Mouse (Mus musculus): ENCODE measurements at regions not wholly inside any gene's neighbourhood (a gene's known extent, or its start where the extent isn't known, plus 50 kb on each side); places are given as distances from the start of the nearest gene placed in this dataset.

GRCm38 (mm10) chr9:52289069-52289468, 120.7 kb upstream of the Zc3h12c start:
- no peak for DNase-seq

GRCm38 (mm10) chr9:52287761-52288275, 119.4 kb upstream of the Zc3h12c start:
- no peak for DNase-seq

- no peak for DNase-seq
Observed at GRCm38 (mm10) chr9:52287246-52287651, 118.9 kb upstream of the Zc3h12c start.

- no peak for DNase-seq
Observed at GRCm38 (mm10) chr9:52286104-52286503, 117.7 kb upstream of the Zc3h12c start.

- DNase-seq, result no peak
Observed at GRCm38 (mm10) chr9:52283558-52283957, 115.2 kb upstream of the Zc3h12c start.

GRCm38 (mm10) chr9:52280995-52281394, 112.6 kb upstream of the Zc3h12c start:
- DNase-seq, result no peak

GRCm38 (mm10) chr9:52280556-52280955, 112.2 kb upstream of the Zc3h12c start:
- DNase-seq, result no peak

- no peak for DNase-seq
Observed at GRCm38 (mm10) chr9:52278701-52279023, 110.3 kb upstream of the Zc3h12c start.

- DNase-seq, result no peak
Observed at GRCm38 (mm10) chr9:52277954-52278700, 109.8 kb upstream of the Zc3h12c start.

- DNase-seq, result no peak
Observed at GRCm38 (mm10) chr9:52273994-52274393, 105.6 kb upstream of the Zc3h12c start.

- DNase-seq, result no peak
Observed at GRCm38 (mm10) chr9:52272668-52273067, 104.3 kb upstream of the Zc3h12c start.

- DNase-seq, result no peak
Observed at GRCm38 (mm10) chr9:52271345-52272116, 103.2 kb upstream of the Zc3h12c start.

GRCm38 (mm10) chr9:52261538-52261937, 93.2 kb upstream of the Zc3h12c start:
- no peak for DNase-seq

GRCm38 (mm10) chr9:52259459-52259858, 91.1 kb upstream of the Zc3h12c start:
- DNase-seq, result no peak

- no peak for DNase-seq
Observed at GRCm38 (mm10) chr9:52255692-52256091, 87.3 kb upstream of the Zc3h12c start.

- no peak for DNase-seq
Observed at GRCm38 (mm10) chr9:52254475-52254874, 86.1 kb upstream of the Zc3h12c start.

GRCm38 (mm10) chr9:52251455-52251854, 83.1 kb upstream of the Zc3h12c start:
- DNase-seq, result no peak

GRCm38 (mm10) chr9:52246712-52247111, 78.3 kb upstream of the Zc3h12c start:
- no peak for DNase-seq

- DNase-seq, result no peak
Observed at GRCm38 (mm10) chr9:52244081-52244480, 75.7 kb upstream of the Zc3h12c start.

GRCm38 (mm10) chr9:52243032-52243431, 74.7 kb upstream of the Zc3h12c start:
- DNase-seq, result no peak

- no peak for DNase-seq
Observed at GRCm38 (mm10) chr9:52241577-52241976, 73.2 kb upstream of the Zc3h12c start.

- no peak for DNase-seq
Observed at GRCm38 (mm10) chr9:52240585-52241320, 72.4 kb upstream of the Zc3h12c start.

- no peak for DNase-seq
Observed at GRCm38 (mm10) chr9:52234775-52235174, 66.4 kb upstream of the Zc3h12c start.

GRCm38 (mm10) chr9:52229589-52229988, 61.2 kb upstream of the Zc3h12c start:
- no peak for DNase-seq
